Mouse (Mus musculus): ENCODE results near the gene Sema3e. TPM values are rescaled to one million over a fixed set of nuclear protein-coding genes. Genes with fewer than 3 reads are reported as not detected.

The Sema3e gene
- 10 to 100 TPM; 44.6 to 48.6 TPM for total RNA-seq (2021)

DNA sequence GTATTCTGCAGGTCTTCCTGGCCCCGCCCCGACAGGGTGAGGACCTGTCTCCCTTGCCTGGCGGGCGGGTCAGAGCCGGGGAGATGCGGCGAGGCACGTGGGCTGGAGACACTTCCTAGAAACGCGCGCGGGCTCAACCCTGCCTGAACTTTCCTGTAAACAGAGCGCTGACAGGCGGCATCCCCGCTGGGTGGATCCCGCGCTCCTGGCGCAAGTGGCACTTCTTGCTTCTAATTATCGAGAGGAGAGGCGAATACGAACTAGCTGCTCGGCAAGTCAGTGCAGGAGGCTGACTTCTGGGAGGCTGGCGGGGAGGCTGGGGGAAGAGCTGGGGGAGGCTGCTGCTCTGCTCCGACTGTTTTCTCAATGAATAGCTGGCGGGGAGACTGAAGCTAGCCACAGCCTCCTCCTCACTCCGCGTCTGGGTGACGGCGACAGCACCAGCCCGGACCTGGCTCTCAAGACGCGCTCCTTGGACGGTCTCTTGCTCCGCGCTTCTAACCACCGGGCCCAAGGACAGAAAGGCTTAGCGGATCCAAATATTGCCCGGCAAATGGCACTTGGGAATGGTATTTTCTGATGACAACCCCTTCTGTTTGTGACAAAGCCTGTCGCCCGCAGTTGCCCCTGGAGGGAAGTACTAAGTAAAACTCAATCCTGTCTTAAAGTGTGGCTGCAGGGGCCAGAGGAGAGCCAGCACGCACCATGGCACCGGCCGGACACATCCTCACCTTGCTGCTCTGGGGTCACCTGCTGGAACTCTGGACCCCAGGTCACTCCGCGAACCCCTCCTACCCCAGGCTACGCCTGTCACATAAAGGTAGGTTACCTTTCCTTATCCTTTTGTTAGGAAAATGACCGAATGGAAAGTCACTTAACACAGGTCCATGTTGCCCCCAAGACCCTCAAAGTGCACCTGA is at the start of gene Sema3e:
TSS of gene Sema3e (plus strand) at position 72 of the 920 bp plus-strand sequence.
- peak; percentile 54 to 62 for DNase-seq

DNA sequence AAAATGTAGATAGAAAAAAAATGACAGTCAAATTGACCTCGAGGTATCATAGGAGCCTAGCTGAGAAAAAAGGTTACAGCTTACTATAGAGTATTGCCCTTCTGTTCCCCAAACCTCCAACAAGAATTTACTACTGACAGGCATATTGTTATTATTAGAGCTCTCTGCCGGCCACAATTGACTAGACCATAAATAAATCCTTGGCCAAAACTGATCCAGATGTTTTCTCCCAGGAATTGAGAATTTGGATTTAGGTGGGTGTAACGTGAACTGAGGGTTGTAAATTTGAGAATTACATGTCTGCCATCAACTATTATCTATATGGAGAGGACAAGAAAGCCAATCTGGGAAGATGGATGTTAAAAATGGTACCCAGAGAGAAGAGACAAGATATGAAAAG is 47.5 kb upstream of the Sema3e start:
- no peak for DNase-seq

DNA sequence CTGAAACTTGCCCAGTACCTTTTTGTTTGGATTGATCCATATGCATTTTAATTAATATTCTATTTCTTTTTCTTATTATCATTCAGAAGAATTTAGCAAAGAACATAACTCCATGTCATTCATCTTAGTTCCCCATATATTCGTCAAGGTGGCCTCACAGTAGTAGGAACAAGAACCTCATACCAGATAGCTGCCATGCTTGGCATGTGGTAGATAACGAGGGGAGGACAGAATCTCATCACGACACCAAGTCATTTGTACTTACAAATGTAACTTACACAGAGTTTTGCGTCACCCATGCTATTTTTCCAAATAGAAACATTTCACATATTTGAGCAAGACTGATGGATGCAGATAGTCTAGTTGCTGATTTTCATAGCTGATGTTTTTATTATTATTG is 45.9 kb upstream of the Sema3e start:
- DNase-seq: no peak

DNA sequence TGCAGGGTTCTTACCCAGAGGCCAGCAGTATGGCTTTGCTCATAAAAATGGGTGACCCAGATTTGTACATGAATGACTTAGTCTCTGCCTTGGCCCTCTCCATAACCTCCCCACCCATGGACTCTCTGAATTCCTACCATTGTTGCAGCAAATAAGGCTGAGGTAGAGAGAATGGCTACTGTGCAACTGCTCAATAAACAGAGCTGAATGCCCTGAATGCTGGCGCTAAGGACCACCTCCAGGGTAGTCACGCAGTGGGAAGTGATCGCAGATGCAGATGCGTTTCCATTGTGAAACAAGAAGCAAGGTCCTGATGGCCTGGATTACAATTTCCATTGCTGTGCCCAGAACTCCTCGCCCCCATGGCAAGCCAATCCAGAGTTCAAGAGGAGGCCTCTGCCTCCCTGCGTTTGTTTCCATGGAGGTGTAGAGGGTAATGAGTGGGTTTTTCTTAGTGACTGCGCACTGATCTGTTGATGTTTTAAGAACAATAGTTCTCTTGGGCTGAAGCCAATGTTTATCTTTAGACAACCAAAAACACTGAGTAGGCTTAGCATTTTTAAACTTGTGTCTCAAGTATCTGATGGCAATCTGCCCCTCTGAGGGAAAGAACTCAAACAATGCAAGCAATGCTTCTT is 42.5 kb upstream of the Sema3e start:
- DNase-seq: no peak

DNA sequence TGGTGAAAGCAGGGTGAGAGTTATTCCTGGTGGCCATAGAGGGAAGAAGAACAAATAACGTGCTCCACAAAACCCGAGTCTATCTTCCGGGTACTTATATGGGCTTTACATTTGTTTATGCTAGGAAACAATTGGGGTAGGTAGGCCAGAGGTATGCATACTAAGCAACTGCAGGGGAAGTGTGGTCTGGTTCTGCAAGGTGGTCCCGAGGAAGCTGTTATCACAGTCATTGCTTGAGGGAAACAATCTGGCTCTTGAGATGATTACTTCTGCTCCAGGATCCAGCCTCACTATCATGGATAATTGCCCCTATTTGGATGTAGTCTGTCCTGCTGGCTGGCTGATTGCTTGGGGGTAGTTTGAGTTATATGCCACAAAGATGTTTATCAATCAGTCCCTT is 41.5 kb upstream of the Sema3e start:
- DNase-seq: no peak

DNA sequence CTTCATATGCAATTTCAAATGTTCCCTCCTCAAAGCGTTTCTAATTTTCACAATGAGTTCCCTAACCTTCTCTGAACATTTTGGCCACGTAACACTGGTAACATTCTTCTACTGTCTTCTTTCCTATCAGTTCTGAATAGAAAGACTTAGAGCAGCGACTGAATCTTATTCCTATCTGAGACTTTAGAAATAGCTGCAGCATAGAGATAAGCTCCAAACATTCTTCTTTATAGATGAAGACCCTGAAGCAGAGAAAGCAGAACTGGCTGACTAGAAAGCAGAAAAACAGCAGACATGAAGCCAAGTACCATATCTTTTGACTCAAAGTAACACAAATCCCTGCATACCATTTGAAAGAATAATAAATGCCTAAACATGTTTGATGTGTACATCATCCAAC is 39.4 kb upstream of the Sema3e start:
- DNase-seq: no peak

DNA sequence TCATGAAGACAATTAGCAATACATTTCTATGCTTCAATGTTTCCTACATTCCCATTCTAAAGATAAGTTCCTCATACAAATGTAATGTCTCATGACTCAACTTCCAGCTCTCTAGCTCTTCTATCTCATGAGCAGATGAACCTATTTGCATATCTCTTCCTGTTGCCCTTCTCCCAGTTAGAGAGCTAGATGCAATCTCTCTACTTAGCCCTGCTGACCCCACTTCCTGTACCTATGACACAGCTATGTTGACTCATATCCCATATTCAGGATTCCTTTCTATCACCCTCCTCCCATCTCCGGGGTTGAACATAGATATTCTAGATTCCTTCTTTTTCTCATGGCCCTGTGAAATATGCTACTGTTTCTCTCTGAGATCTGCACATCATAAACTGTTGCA is 38.0 kb upstream of the Sema3e start:
- DNase-seq: no peak

DNA sequence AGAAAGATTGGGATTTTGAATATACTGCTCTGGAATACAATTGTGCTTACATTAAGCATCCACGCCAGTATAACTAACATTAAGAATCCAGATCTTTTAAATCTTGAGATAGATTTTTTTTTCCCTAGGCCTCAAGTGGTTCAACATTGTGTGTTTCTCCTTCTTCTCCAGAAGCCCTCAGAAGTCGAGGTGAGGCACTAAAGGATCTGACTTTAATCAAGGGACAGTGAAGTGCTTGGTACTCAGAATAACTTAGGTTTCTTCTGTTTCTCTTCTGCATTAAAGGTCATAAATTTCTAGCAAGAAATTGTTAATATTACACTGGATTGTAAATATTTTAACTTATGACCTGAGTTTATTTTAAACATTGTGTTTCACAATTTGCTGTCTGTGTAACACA is 37.1 kb upstream of the Sema3e start:
- DNase-seq: no peak

DNA sequence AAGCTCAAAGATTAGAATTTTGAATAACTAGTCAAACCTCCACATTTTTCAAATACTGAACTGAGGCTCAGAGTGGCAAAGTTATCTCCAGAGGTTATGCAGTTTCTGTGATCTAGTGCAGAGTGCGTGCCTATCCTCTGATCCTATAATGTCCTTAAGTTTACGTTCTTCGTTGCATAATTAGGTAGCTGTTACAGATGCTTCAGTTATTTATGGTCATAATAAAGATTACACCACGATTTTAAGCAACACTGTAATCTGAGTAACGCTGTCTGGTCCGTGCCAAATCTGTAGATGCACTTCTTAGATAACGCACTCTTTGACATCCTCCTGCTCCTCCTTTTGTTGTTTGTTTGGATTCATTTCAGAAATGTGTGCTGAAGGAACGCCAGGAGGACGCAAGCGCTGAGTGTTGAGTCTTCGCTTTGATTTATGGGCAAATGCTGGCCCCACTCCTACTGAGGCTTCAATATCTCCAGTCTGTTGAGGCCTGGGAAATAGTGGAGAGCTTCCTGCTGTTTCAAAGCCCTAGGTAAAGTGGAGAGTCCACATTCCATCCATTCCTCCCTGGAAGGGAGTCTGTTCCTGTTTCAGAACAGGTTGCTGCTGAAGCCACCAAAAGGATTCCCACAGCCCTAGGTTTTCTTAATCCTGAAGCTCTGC is 32.2 kb upstream of the Sema3e start:
- no peak for DNase-seq

DNA sequence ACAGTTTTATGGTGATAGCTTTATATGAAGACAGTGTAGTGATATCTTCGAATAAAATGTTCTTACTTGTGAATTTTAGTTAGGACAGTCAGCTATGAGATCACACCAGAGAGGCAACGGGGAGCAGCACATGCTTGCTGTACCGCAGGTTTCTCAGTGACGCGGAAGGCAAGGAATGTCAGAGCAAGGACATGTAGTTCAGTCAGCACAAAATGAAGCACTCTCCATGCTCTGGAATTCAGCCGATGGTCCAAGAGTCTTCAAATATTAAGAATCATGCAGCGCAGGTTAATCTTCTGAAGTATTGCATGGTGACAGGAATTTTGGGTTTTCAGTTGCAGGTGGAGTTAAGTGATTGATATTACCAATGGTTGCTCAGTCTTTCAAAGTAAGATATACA is 3.3 kb downstream of the Sema3e start:
- DNase-seq: no peak

DNA sequence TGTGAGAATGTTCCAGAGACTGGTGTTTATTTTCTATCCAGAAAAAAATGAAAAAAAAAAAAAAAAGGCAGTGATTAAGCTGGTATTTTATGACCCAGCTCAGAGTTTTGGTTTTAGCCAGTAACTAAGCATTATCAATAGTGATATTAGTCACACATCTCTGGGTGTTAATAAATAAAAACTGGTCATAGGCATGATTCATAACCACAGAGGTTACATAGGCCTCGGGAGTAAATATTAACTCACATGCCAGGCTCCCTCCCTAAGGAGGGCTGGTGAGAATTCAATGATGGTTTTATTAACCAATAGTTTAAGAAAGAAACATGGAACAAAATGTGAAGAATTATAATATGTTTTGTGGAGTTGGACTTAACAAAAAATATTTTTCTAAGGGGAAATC is 5.7 kb downstream of the Sema3e start:
- DNase-seq: no peak

DNA sequence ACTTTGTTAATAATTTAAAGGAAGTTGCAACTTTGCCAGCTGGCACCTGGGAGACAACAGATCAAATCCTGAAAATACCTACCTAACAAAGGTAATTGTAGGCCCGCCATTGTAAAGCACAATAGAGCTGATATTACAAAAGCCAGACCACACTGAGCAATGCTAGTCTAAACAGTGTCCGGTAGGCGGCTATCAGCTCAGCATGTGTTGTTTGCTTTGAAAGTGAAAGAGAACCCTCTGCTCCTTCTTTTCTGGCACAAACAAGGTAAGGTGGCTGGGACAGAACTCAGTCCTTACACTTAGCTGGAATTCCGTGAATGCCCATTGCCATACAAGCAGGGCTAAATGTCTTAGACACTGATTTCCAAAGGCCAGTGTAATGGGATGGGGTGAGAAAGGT is 7.0 kb downstream of the Sema3e start:
- no peak for DNase-seq

DNA sequence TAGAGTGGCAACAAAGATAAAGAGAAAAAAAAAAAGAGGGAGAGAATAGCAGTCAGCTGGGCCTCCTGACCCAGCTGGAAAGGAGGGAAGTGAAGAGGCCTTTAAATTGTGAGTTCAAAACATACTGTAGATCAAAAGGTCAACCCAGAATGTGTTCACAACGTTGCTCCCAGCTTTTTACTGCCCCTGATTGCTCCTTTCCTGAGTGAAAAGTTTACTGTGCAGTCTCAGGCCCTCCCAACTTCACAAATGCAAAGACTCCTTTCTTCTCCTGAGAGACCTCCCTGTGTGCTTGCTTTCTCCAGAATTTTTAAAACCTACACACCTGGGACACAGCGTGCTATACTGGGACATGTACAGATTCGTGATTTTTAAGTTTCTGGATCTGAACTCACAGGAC is 8.2 kb downstream of the Sema3e start:
- no peak for DNase-seq

DNA sequence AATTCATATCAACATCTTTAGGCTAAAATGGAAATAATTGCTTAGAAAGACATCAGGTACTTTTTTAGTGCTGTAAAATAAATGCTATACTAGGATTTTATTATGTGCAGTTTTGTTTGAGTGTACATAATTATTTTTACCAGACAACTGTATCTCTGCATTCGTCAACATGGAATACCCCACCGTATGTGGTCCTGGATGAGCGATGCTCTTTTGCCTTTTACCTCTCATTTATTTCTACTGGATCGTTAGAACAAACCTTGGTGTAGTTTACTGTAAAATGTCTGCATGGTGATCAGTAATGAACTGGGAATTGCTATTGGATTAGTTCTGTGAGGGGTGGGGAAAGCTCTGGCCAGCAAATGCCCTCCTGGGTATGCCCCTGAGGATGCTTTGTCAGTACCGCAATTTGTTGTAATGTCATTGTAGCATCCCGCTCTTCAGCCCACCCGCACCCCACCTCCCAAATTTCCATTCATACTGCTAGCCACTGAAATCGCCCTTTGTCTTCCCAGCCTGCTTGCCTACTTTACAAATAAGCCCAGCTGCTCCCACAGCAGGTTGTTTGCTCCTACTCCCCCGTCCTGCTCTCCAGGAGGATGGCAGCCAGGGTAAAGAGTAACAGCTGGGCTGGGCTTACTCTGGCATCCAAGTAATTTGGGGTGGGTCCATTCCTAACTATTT is 13.9 kb downstream of the Sema3e start:
- no peak for DNase-seq

DNA sequence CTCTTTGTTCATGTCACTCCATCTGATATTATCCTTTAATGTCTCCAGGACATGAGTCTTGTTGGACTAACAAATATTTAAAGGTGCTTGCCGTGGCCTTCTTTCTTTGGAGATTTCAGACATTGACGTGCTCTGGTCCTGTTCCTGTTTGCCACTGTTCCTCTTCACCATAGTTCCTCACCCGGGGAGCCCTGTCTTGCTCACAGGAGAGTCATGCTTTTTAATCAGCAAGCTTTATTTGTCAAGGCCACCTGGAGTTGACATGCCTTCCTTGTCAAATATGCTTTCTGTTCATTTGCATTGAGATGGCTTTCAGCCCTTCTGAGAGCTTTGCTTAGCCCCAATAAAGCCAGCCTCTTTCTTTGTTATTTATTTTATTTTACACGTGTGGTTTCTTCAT is 15.1 kb downstream of the Sema3e start:
- DNase-seq: no peak

DNA sequence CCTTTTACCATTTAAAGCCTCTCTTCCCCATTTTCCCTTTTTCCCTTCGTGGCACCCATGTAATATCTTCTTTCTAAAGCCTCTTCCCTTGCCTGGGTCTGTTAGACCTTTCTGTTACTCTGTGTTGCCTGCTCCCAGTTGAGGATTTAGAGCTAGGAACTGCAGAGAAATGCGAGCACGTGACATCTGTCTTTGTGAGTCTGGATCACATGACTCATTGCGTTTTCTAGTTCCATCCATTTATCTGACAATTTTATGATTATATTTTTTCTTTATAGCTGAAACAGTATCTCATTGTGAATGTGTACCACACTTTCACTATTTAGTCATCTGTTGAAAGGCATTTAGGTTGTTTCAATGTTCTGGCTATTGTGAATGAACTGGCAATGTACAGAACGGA is 18.0 kb downstream of the Sema3e start:
- no peak for DNase-seq

DNA sequence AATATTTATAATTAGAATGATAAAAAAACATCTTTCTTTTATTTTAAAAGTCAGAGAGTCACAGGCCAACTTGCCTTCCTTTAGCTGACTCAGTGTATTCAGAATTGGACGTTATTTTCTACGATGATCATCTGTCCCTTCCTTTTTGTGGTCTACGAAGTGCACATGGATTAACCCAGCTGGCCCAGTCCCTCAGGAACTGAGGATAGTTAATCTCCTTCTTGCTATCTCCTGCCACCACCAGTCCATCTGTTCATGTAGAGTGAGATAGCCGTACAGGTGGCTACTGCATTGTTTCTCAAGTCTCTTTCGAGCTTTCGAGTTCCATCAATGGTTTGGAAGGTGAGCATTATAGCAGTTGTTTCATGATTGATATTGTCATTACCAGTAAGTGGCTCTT is 18.9 kb downstream of the Sema3e start:
- DNase-seq: no peak

DNA sequence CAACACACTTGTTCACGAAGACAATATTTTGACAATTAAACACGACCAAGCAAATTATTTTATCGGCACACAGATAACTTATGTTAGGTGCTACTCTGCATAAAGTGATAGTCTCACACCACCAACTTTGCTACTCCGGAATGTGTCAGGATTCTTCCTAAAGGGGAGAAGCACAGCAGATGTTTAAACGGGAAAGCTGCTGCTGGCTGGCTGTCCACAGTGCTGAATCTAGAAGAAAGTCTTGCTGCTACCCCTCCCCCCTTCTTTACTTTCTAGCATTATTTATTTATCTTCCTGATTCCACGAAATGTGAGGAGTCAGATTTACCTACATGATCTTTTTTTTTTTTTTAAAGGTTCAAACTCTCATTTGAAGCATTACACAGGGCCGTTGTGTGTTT is 23.6 kb downstream of the Sema3e start:
- DNase-seq: no peak

DNA sequence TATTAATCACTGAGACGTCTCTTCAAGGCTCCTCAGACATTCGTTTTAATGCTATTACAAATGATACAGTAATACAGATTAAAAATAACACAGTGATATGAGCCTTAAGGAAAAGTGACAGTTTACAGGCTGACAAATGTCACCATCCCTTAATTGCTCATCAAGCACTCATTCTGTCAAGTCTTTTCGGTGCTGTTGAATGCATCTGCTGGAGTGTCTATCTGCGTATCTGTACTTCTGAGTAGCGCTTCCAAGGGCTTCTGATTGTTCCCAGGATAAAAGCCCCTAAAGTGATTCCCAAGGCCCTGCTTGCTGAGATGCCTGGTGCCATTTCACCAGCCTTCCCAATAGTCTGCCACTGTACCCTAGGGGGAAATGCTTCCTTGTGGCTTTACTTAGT is 29.4 kb downstream of the Sema3e start:
- DNase-seq: no peak

DNA sequence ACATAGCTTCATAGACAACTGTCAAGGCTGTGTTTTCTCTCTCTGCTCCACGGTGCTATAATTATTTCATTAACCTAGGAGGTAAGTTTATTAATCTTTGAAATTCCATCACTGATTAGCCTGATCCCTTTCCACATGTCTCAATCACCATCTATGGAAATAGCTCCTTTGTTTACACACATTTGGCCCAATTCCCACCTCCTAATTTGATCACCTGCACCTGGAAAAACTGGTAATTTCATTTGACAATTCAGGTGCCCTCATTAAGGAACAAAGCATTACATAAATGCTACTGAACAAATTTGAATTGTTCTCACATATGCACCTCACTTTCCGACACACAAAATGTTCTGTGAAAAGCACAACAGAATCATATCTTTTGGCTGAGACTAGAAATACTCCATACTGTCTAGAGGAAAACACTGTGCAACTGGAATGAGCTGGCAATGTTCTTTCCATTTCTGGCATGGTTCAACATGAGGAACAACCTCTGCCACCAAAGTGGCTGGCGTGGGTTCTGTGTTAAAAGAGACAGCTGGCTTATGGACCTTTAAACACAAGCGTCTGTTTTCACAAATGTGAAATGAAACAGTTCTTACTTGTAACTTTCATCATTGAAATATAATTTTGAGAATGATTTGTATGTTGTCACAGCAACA is 34.9 kb downstream of the Sema3e start:
- DNase-seq: peak; percentile 8 to 21

DNA sequence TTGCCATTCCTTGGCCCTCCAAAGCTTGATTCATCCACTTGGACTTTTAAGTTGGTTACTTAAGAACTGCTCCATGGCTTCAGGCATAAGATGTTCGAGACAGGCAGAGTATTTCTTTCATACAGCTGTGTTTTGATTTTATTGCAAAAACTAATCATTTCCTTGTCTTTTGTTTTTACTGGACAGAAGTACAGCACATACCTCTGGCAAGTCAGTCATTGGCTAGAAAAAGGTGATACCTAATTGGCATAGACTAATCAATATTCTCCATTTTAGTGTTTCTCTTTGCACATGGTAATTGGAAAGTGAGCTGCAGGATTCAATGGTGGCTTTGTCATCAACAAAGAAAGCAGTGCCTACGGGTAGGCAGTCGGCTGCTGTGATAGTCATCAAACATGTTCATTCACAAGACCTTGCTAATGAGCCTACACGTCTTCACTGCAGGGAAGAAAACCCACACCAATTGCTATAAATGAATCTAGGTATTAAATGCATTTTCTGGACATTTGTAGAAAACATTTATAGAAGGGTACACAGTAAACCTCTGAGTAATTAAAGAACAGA is 37.9 kb downstream of the Sema3e start:
- DNase-seq: no peak

DNA sequence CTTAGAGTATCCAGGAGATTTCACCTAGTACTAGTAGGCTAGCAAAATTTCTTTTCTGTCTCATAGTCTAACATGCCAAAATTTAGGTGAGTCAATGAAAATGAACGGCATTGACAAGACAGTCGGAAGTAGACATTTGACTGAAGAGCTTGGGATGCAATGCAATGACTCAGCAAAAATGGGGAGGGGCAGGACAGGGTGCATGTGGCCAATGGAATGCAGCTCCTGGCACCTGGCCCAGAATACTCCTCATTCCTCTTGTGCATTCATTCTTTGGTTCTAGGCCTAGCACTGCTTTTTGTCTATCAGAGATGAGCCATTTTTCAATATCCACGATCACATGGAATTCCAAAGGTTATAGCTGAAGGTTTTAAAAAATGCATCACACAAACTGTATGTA is 48.1 kb downstream of the Sema3e start:
- DNase-seq: no peak
